Mouse (Mus musculus) midbrain, embryonic 14.5 days (tissue): ENCODE results near the gene Prickle2. TPM values are rescaled to one million over a fixed set of nuclear protein-coding genes. Genes with fewer than 3 reads are reported as not detected.
A peak's percentile ranks its signal among the peaks of the same experiment; 100 is the strongest.

Experiments
- ATAC-seq: fragments of 200-750 bp; cut with Nextera tagmentation; 2 replicates; pipeline ENCODE4 v1.8.0; 2017; ENCODE audit warnings: moderate number of reproducible peaks, moderate library complexity; ENCODE audit not compliant: low FRiP score, low TSS enrichment
- DNase-seq: peaks from one replicate; pipeline ENCODE4 v3.0.0-alpha.2; 2015
- H3K27ac ChIP-seq: fragments of 300-500 bp; sonication (generic); replicated peaks from 2 replicates; pipeline ENCODE4 v1.5.1; 2014; ENCODE audit warnings: mild to moderate bottlenecking, low read depth, low read length, moderate library complexity
- H3K27me3 ChIP-seq: fragments of 300-500 bp; sonication (generic); 2 replicates; pipeline ENCODE4 v1.6.1; 2014; ENCODE audit warnings: low read length, control low read depth, mixed read lengths; ENCODE audit not compliant: control insufficient read depth, insufficient read depth
- H3K36me3 ChIP-seq: fragments of 300-500 bp; sonication (generic); 2 replicates; pipeline ENCODE4 v1.6.1; 2014; ENCODE audit warnings: low read length, control low read depth; ENCODE audit not compliant: control insufficient read depth, insufficient read depth
- H3K4me1 ChIP-seq: fragments of 300-500 bp; sonication (generic); 2 replicates; pipeline ENCODE4 v1.6.1; 2014; ENCODE audit warnings: mild to moderate bottlenecking, antibody characterized with exemption, low read length, control low read depth; ENCODE audit not compliant: control insufficient read depth, insufficient read depth
- H3K4me2 ChIP-seq: fragments of 300-500 bp; sonication (generic); 2 replicates; pipeline ENCODE4 v1.6.1; 2014; ENCODE audit warnings: mild to moderate bottlenecking, low read length, moderate library complexity
- H3K4me3 ChIP-seq: fragments of 300-500 bp; sonication (generic); replicated peaks from 2 replicates; pipeline ENCODE4 v1.5.1; 2014; ENCODE audit warnings: low read depth, low read length
- H3K9ac ChIP-seq: fragments of 300-500 bp; sonication (generic); replicated peaks from 2 replicates; pipeline ENCODE4 v1.6.1; 2014; ENCODE audit warnings: mild to moderate bottlenecking, low read length, moderate library complexity
- H3K9me3 ChIP-seq: fragments of 300-500 bp; sonication (generic); 2 replicates; pipeline ENCODE4 v1.6.1; 2016; ENCODE audit warnings: low read length, control low read depth, mixed read lengths; ENCODE audit not compliant: control insufficient read depth
- WGBS: fragments of 180-500 bp; shearing (Covaris S2); extraction: QIAGEN DNeasy Blood & Tissue Kit; methylation state at CpG from one replicate; pipeline ENCODE4 v1.1.7; 2014; 5-methylcytosine and 5-hydroxymethylcytosine counted together
- polyA plus RNA-seq: library from polyadenylated mRNA; unstranded; fragments of >200 nt; fragmentation: Nextera tagmentation; extraction: Ambion mirVana; gene quantifications from 2 replicates; pipeline ENCODE4 v1.2.1, GENCODE M21; 2014

The Prickle2 gene
- polyA plus RNA-seq, 1 experiment from 2014 or later: 18.0 TPM

- Histone ChIP-seq H3K27ac (no peak overlapping the region), H3K27me3 (0 out of 2 replicates have a peak, but pooled peaks cover 3% of the 10 kb centered on the region), H3K4me1 (peaks cover 7% of the 10 kb centered on the region; the same call in 1 of the 2 replicates), H3K4me3 (no peak overlapping the region), H3K9ac (no peak overlapping the region), H3K9me3 (no peaks in the 10 kb centered on the region), H3K4me2 (no peak overlapping the region), H3K36me3 (no peaks in the 10 kb centered on the region)
- no peak for DNase-seq
- WGBS: 38% methylated on average over 5 of the region's 5 CpGs
- ATAC-seq: no peak
These were observed 8.1 kb downstream of the Prickle2 start for GRCm38 (mm10) chr6:92697807-92698206.

DNA sequence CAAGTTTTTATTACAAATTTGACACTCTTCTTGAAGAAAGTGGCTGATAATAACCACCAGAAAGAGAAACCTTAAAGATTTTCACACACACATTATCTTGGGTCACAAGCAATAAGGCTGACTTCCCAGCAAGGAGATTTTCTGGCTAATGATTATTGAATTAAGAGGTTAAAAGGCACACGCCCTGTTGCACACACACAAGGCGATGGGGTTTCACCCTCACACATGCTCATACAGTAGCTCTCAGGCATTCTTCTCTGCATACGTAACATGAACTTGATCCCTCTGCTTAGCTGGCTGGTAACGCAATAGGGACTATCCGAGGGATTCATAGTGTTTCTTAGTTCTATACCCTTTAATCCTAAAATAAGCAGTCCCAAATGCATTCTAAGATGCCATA is 18.6 kb downstream of the Prickle2 start:
- ATAC-seq (no peak), DNase-seq (no peak)
- Histone ChIP-seq H3K4me3 (no peak overlapping the region), H3K36me3 (no peaks in the 10 kb centered on the region), H3K9me3 (no peaks in the 10 kb centered on the region), H3K9ac (no peak overlapping the region), H3K27ac (no peak overlapping the region), H3K4me2 (no peak overlapping the region), H3K4me1 (no peaks in the 10 kb centered on the region), H3K27me3 (no peaks in the 10 kb centered on the region)
- WGBS: 81% methylated on average over 5 of the region's 5 CpGs

- DNase-seq: no peak
- Histone ChIP-seq H3K9me3 (no peaks in the 10 kb centered on the region), H3K27ac (no peak overlapping the region), H3K4me1 (peaks cover 7% of the 10 kb centered on the region; the same call in 1 of the 2 replicates), H3K36me3 (no peaks in the 10 kb centered on the region), H3K4me3 (no peak overlapping the region), H3K4me2 (no peak overlapping the region), H3K9ac (no peak overlapping the region), H3K27me3 (no peaks in the 10 kb centered on the region)
- no peak for ATAC-seq
- WGBS: 83% methylated on average over 8 of the region's 8 CpGs
These were observed 31.5 kb downstream of the Prickle2 start for GRCm38 (mm10) chr6:92674394-92674925.

DNA sequence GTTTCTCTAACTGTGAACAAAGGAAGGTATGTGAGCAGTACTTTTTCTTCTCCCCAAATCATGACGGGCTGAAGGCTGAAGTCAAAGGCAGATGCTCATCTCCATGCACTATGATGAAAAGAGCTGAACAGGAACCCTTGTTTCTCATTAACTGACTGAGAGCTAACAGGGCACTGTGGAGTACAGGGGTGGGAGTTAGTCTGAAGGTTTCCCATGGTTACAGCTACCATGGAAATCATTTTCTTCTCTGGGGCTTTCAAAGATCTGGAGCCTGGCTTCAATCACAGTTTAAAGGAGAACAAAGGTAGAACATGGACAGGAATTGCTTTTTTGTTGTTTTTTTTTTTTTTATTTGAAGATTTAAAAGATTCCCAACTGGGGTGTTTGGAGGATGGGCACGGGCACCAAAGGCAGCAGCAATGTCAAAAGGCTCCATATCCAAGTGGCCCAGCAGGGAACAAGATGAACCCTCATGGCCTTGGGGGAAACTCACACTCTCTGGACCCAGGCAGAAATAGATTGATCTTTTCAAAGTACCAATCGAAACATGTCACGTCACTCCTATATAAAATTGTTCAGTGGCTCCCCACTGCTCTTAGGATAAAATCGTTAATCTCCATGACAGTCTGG is 35.3 kb downstream of the Prickle2 start:
- Histone ChIP-seq H3K9ac (no peak overlapping the region), H3K36me3 (no peaks in the 10 kb centered on the region), H3K4me3 (no peak overlapping the region), H3K27me3 (no peaks in the 10 kb centered on the region), H3K9me3 (no peaks in the 10 kb centered on the region), H3K4me1 (peaks cover 7% of the 10 kb centered on the region; the same call in 1 of the 2 replicates), H3K4me2 (no peak overlapping the region), H3K27ac (no peak overlapping the region)
- DNase-seq (peak; percentile 50), ATAC-seq (no peak)
- 38% methylated on average over 5 of the region's 5 CpGs for WGBS

GRCm38 (mm10) chr6:92669623-92670022 is 36.3 kb downstream of the Prickle2 start:
- peaks cover 15% of the 10 kb centered on the region for H3K4me1 ChIP-seq
- WGBS: 86% methylated on average over 3 of the region's 3 CpGs

DNA sequence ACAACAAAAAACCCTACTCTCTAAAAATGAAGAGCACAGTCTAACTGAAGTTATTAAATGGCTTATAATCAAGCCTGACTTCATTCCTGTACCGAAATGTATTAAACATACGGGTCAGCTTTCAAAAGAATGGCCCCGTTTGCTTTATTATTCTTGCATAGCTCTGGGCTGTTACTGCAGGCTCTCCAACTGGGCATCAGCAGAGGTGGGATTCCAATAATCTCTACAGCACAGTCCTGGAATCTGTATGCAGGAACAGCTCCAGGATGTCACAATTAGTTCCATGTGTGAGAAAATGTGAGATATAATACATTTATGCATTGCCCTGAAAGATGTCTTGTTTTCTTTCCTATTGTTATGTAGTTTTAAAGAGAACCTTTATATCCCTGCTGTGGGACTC is 38.4 kb downstream of the Prickle2 start:
- H3K4me1 ChIP-seq: peaks cover 21% of the 10 kb centered on the region
- ATAC-seq: no peak
- WGBS: 67% methylated on average over 3 of the region's 3 CpGs

More at GRCm38 (mm10) chr6:92669623-92670022, 36.3 kb downstream of the Prickle2 start:
- H3K27ac ChIP-seq: no peak overlapping the region
- H3K27me3 ChIP-seq: no peaks in the 10 kb centered on the region
- H3K4me3 ChIP-seq: no peak overlapping the region
- no peak for DNase-seq
- H3K9ac ChIP-seq: no peak overlapping the region
- no peak for ATAC-seq
- no peaks in the 10 kb centered on the region for H3K36me3 ChIP-seq
- no peak overlapping the region for H3K4me2 ChIP-seq
- H3K9me3 ChIP-seq: no peaks in the 10 kb centered on the region

DNA sequence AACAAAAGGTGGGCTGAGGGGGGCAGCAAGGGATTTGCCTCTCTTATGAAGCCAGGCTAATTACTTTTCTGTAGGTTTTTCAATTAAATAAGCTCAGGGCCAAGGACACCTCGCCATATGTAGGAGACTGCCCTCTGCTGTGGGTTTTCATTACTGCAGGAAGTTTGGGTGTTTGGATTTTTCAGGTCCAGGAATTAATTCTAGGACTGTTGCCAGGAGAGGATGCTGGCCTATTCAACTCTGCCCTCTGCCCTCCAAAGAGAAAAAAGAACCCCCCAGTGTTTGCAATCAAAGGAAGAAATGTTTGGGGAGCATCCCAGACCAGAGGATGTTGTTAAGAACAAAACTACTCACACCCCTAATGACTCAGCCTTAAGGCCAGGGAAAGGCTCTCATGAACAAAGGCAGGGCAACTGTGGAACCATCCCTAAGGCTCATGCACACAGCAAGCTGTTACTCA is 40.4 kb downstream of the Prickle2 start:
- ATAC-seq (no peak), DNase-seq (peak; percentile 86)
- 0% methylated on average over 1 of the region's 1 CpGs for WGBS
- no peak overlapping the region for H3K4me3 ChIP-seq
- H3K27me3 ChIP-seq: no peaks in the 10 kb centered on the region
- no peak overlapping the region for H3K9ac ChIP-seq
- no peaks in the 10 kb centered on the region for H3K36me3 ChIP-seq
- peak overlapping the region; percentile 5; the same call in 1 of the 2 replicates for H3K27ac ChIP-seq
- peak overlapping the region; percentile 7; the same call in 1 of the 2 replicates for H3K4me2 ChIP-seq
- no peaks in the 10 kb centered on the region for H3K9me3 ChIP-seq
- H3K4me1 ChIP-seq: peaks cover 14% of the 10 kb centered on the region; the same call in 1 of the 2 replicates

More for the DNA sequence above, 38.4 kb downstream of the Prickle2 start:
- H3K27ac ChIP-seq: no peak overlapping the region
- H3K4me3 ChIP-seq: no peak overlapping the region
- no peak overlapping the region for H3K9ac ChIP-seq
- no peaks in the 10 kb centered on the region for H3K9me3 ChIP-seq
- H3K4me2 ChIP-seq: no peak overlapping the region
- no peak for DNase-seq
- no peaks in the 10 kb centered on the region for H3K27me3 ChIP-seq
- H3K36me3 ChIP-seq: no peaks in the 10 kb centered on the region

- ATAC-seq (no peak), DNase-seq (no peak)
- Histone ChIP-seq H3K4me1 (peaks cover 19% of the 10 kb centered on the region; the same call in 1 of the 2 replicates), H3K9ac (no peak overlapping the region), H3K4me2 (no peak overlapping the region), H3K36me3 (no peaks in the 10 kb centered on the region), H3K9me3 (no peaks in the 10 kb centered on the region), H3K4me3 (no peak overlapping the region), H3K27me3 (no peaks in the 10 kb centered on the region), H3K27ac (no peak overlapping the region)
- WGBS: 89% methylated on average over 3 of the region's 3 CpGs
These were observed 42.1 kb downstream of the Prickle2 start for GRCm38 (mm10) chr6:92663885-92664284.

GRCm38 (mm10) chr6:92663433-92663832 is 42.5 kb downstream of the Prickle2 start:
- no peaks in the 10 kb centered on the region for H3K36me3 ChIP-seq
- no peaks in the 10 kb centered on the region for H3K27me3 ChIP-seq
- H3K27ac ChIP-seq: no peak overlapping the region
- no peak overlapping the region for H3K9ac ChIP-seq
- no peak overlapping the region for H3K4me3 ChIP-seq
- DNase-seq (no peak), ATAC-seq (no peak)
- peaks cover 19% of the 10 kb centered on the region; the same call in 1 of the 2 replicates for H3K4me1 ChIP-seq
- 67% methylated on average over 4 of the region's 4 CpGs for WGBS
- H3K4me2 ChIP-seq: no peak overlapping the region
- H3K9me3 ChIP-seq: no peaks in the 10 kb centered on the region
